Mouse (Mus musculus) forebrain, embryonic 14.5 days (tissue): ENCODE measurements around the gene Olfr49. TPM values are rescaled to one million over a fixed set of nuclear protein-coding genes. Genes with fewer than 3 reads are reported as not detected.

Source experiments
- ATAC-seq: fragments of 200-750 bp; cut with Nextera tagmentation; 2 replicates; pipeline ENCODE4 v1.8.0; 2017; ENCODE audit warnings: mild to moderate bottlenecking, moderate library complexity
- DNase-seq: peaks from one replicate; pipeline ENCODE4 v3.0.0-alpha.2; 2015; ENCODE audit warnings: low spot score
- H3K27ac ChIP-seq: fragments of 300-500 bp; sonication (generic); 2 replicates; pipeline ENCODE4 v1.5.1; 2014; ENCODE audit warnings: low read depth, mild to moderate bottlenecking, control low read depth, low read length, moderate library complexity
- H3K27me3 ChIP-seq: fragments of 300-500 bp; sonication (generic); replicated peaks from 2 replicates; pipeline ENCODE4 v1.6.1; 2014; ENCODE audit warnings: low read length, control low read depth, mixed read lengths; ENCODE audit not compliant: control insufficient read depth, insufficient read depth
- H3K36me3 ChIP-seq: fragments of 300-500 bp; sonication (generic); 2 replicates; pipeline ENCODE4 v1.6.1; 2014; ENCODE audit warnings: low read length, control low read depth; ENCODE audit not compliant: control insufficient read depth, insufficient read depth
- H3K4me1 ChIP-seq: fragments of 300-500 bp; sonication (generic); 2 replicates; pipeline ENCODE4 v1.6.1; 2014; ENCODE audit warnings: antibody characterized with exemption, low read length, control low read depth; ENCODE audit not compliant: control insufficient read depth, insufficient read depth
- H3K4me2 ChIP-seq: fragments of 300-500 bp; sonication (generic); 2 replicates; pipeline ENCODE4 v1.6.1; 2014; ENCODE audit warnings: mild to moderate bottlenecking, control low read depth, low read length
- H3K4me3 ChIP-seq: fragments of 300-500 bp; sonication (generic); 2 replicates; pipeline ENCODE4 v1.5.1; 2014; ENCODE audit warnings: low read depth, low read length, control low read depth
- H3K9ac ChIP-seq: fragments of 300-500 bp; sonication (generic); 2 replicates; pipeline ENCODE4 v1.6.1; 2014; ENCODE audit warnings: mild to moderate bottlenecking, low read length, control low read depth, moderate library complexity
- H3K9me3 ChIP-seq: fragments of 300-500 bp; sonication (generic); replicated peaks from 2 replicates; pipeline ENCODE4 v1.6.1; 2016; ENCODE audit warnings: low read length, control low read depth, mixed read lengths; ENCODE audit not compliant: control insufficient read depth
- WGBS: fragments of 180-500 bp; shearing (Covaris S2); extraction: QIAGEN DNeasy Blood & Tissue Kit; methylation state at CpG from one replicate; pipeline ENCODE4 v1.1.7; 2014; 5-methylcytosine and 5-hydroxymethylcytosine counted together
- polyA plus RNA-seq: library from polyadenylated mRNA; unstranded; fragments of >200 nt; fragmentation: Nextera tagmentation; extraction: Ambion mirVana; gene quantifications from 2 replicates; pipeline ENCODE4 v1.2.1, GENCODE M21; 2014

The Olfr49 gene
- polyA plus RNA-seq, 1 experiment from 2014 or later: not detected

DNA sequence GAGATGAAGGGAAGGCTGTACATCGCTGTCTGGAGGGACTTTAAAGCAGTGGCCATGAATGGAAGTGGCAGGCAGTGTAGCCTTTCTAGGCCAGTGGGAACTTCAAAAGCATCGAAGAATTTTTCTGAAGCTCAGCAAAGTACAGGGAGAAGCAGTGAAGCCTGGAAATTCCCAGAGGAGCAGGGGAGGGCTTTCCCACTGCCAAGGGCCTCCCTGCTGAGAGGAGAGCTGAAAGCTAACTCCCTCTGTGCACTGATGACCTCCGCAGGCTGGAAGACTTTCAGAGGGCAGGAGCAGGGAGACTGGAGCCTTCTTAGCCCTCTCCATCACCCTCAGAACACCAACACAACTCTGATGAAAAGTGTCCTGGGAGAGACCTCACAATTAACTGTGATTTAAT, 27.0 kb upstream of the Olfr49 start:
- no peak overlapping the region for H3K27ac ChIP-seq
- no peak for DNase-seq

GRCm38 (mm10) chr14:54300676-54301075, 15.9 kb upstream of the Olfr49 start:
- Histone ChIP-seq H3K36me3 (no peaks in the 10 kb centered on the region), H3K27ac (no peak overlapping the region), H3K9ac (no peak overlapping the region), H3K4me3 (no peak overlapping the region), H3K4me2 (no peak overlapping the region), H3K9me3 (no peaks in the 10 kb centered on the region), H3K27me3 (no peaks in the 10 kb centered on the region), H3K4me1 (no peaks in the 10 kb centered on the region)
- 93% methylated on average over 3 of the region's 3 CpGs for WGBS
- no peak for ATAC-seq
- DNase-seq: no peak

More for the DNA sequence above, 27.0 kb upstream of the Olfr49 start:
- Histone ChIP-seq H3K9ac (no peak overlapping the region), H3K4me2 (no peak overlapping the region), H3K4me1 (no peaks in the 10 kb centered on the region), H3K4me3 (no peak overlapping the region), H3K9me3 (no peaks in the 10 kb centered on the region), H3K36me3 (no peaks in the 10 kb centered on the region), H3K27me3 (no peaks in the 10 kb centered on the region)
- ATAC-seq: no peak
- WGBS: 27% methylated on average over 3 of the region's 3 CpGs

DNA sequence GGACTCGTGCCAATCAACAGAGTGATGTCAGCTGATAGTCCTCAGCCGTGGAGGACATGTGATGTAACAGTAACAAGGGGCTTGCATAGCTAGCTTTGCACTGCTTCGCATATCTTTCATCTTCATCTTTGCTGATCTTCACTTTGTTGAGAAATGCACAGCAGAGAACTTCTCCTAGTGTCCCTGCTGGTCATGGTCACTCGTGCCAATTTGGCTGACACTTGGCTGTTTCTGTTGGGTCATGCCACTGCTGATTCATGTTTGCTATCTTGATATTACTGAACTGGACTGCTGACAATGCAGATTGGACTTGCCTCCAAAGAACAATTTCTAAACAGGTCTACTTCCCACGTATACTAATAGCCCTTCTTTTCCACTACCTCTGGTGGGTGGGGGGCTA, 15.4 kb upstream of the Olfr49 start:
- WGBS: 78% methylated on average over 5 of the region's 5 CpGs

DNA sequence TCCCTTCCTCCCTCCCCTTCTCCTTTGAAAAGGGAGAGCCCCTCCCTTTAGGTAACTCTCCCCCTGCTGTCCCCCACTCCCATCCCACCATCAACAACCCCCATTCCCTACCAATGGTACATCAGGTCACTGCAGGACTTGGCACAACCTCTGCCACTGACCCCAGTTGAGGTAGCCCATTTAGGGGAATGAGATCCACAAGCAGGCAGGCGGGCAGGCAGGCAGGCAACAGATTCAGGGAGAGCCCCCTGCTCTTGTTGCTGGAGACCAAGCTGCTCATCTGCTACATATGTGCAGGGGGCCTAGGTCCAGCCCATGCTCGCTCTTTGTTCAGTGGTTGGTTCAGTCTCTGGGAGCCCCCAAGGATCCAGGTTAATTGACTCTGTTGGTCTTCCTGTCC, 8.3 kb downstream of the Olfr49 start:
- no peaks in the 10 kb centered on the region for H3K4me1 ChIP-seq
- no peak overlapping the region for H3K4me2 ChIP-seq
- H3K9ac ChIP-seq: no peak overlapping the region
- 93% methylated on average over 2 of the region's 2 CpGs for WGBS
- no peaks in the 10 kb centered on the region for H3K9me3 ChIP-seq
- H3K4me3 ChIP-seq: no peak overlapping the region
- no peaks in the 10 kb centered on the region for H3K27me3 ChIP-seq
- no peak overlapping the region for H3K27ac ChIP-seq
- H3K36me3 ChIP-seq: no peaks in the 10 kb centered on the region
- DNase-seq: no peak
- no peak for ATAC-seq

More for the DNA sequence above, 15.4 kb upstream of the Olfr49 start:
- no peak overlapping the region for H3K27ac ChIP-seq
- no peak overlapping the region for H3K4me2 ChIP-seq
- H3K27me3 ChIP-seq: no peaks in the 10 kb centered on the region
- ATAC-seq (no peak), DNase-seq (no peak)
- no peaks in the 10 kb centered on the region for H3K36me3 ChIP-seq
- no peaks in the 10 kb centered on the region for H3K9me3 ChIP-seq
- H3K4me1 ChIP-seq: no peaks in the 10 kb centered on the region
- no peak overlapping the region for H3K4me3 ChIP-seq
- H3K9ac ChIP-seq: no peak overlapping the region

GRCm38 (mm10) chr14:54272696-54273095, 12.0 kb downstream of the Olfr49 start:
- ATAC-seq (no peak), DNase-seq (no peak)
- WGBS: 89% methylated on average over 3 of the region's 3 CpGs
- Histone ChIP-seq H3K4me3 (no peak overlapping the region), H3K4me1 (no peaks in the 10 kb centered on the region), H3K9ac (no peak overlapping the region), H3K9me3 (no peaks in the 10 kb centered on the region), H3K27me3 (no peaks in the 10 kb centered on the region), H3K36me3 (no peaks in the 10 kb centered on the region), H3K4me2 (no peak overlapping the region), H3K27ac (no peak overlapping the region)

- no peak overlapping the region for H3K27ac ChIP-seq
- WGBS: 81% methylated on average over 3 of the region's 3 CpGs
- H3K4me1 ChIP-seq: no peaks in the 10 kb centered on the region
- no peak for DNase-seq
- no peak overlapping the region for H3K9ac ChIP-seq
- H3K4me3 ChIP-seq: no peak overlapping the region
- H3K27me3 ChIP-seq: no peaks in the 10 kb centered on the region
- no peaks in the 10 kb centered on the region for H3K36me3 ChIP-seq
- ATAC-seq: no peak
- no peak overlapping the region for H3K4me2 ChIP-seq
- no peaks in the 10 kb centered on the region for H3K9me3 ChIP-seq
These were observed 12.6 kb downstream of the Olfr49 start for GRCm38 (mm10) chr14:54271976-54272606.

- Histone ChIP-seq H3K9me3 (no peaks in the 10 kb centered on the region), H3K4me3 (no peak overlapping the region), H3K36me3 (no peaks in the 10 kb centered on the region), H3K4me2 (no peak overlapping the region), H3K27me3 (no peaks in the 10 kb centered on the region), H3K27ac (no peak overlapping the region), H3K9ac (no peak overlapping the region), H3K4me1 (no peaks in the 10 kb centered on the region)
- 90% methylated on average over 3 of the region's 3 CpGs for WGBS
- DNase-seq: no peak
- ATAC-seq: no peak
These were observed 14.3 kb downstream of the Olfr49 start for GRCm38 (mm10) chr14:54270413-54270812.

- WGBS: 91% methylated on average over 3 of the region's 3 CpGs
- DNase-seq (no peak), ATAC-seq (no peak)
- H3K9me3 ChIP-seq: no peaks in the 10 kb centered on the region
- H3K27ac ChIP-seq: no peak overlapping the region
- no peaks in the 10 kb centered on the region for H3K27me3 ChIP-seq
- H3K4me1 ChIP-seq: no peaks in the 10 kb centered on the region
- H3K4me2 ChIP-seq: no peak overlapping the region
- H3K36me3 ChIP-seq: no peaks in the 10 kb centered on the region
- no peak overlapping the region for H3K4me3 ChIP-seq
- H3K9ac ChIP-seq: no peak overlapping the region
These were observed 15.2 kb downstream of the Olfr49 start for GRCm38 (mm10) chr14:54269566-54269965.

DNA sequence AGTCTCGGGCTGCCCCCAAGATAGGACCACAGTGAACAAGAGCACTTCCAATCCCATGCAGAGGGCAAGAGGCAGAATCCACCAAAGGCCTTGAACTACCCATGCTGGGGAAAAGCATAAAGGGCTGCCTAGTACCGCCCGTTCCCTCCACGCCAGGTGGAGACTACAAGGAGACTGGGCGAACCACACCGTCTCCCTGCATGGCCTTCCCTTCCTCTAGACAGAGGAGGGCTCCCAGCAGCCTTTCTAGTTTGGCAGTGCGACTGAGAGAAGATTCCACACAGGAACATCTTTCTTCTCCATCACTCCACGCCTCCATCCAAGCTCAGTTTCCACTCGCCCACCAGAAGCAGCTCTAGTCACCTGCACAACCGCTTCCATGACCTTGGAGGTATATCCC, 16.8 kb downstream of the Olfr49 start:
- H3K27ac ChIP-seq: no peak overlapping the region
- H3K4me2 ChIP-seq: no peak overlapping the region
- DNase-seq (no peak), ATAC-seq (no peak)
- no peak overlapping the region for H3K9ac ChIP-seq
- H3K4me1 ChIP-seq: no peaks in the 10 kb centered on the region
- H3K36me3 ChIP-seq: 0 out of 2 replicates have a peak, but pooled peaks cover 3% of the 10 kb centered on the region
- WGBS: 93% methylated on average over 10 of the region's 10 CpGs
- no peaks in the 10 kb centered on the region for H3K9me3 ChIP-seq
- H3K27me3 ChIP-seq: no peaks in the 10 kb centered on the region
- H3K4me3 ChIP-seq: no peak overlapping the region
